Mouse (Mus musculus) midbrain, embryonic 11.5 days (tissue): ENCODE results near the gene Gm21860. TPM values are rescaled to one million over a fixed set of nuclear protein-coding genes. Genes with fewer than 3 reads are reported as not detected.
A peak's percentile ranks its signal among the peaks of the same experiment; 100 is the strongest.
"Not testable (repeated sequence)": the region's sequence is repeated elsewhere in the genome, so short reads cannot be mapped to it uniquely, and the experiment has no call there.

Experiments used
- ATAC-seq: fragments of 200-750 bp; cut with Nextera tagmentation; 2 replicates; pipeline ENCODE4 v1.8.0; 2017; ENCODE audit warnings: moderate TSS enrichment, moderate library complexity; ENCODE audit not compliant: low FRiP score
- DNase-seq: peaks from one replicate; pipeline ENCODE4 v3.0.0; 2015; ENCODE audit warnings: low spot score; ENCODE audit errors: missing footprints
- H3K27ac ChIP-seq: fragments of 300-500 bp; sonication (generic); 2 replicates; pipeline ENCODE4 v1.5.1; 2014; ENCODE audit warnings: low read depth, low read length
- H3K27me3 ChIP-seq: fragments of 300-500 bp; sonication (generic); 2 replicates; pipeline ENCODE4 v1.6.1; 2014; ENCODE audit warnings: mild to moderate bottlenecking, low read length, moderate library complexity, mixed read lengths; ENCODE audit not compliant: control insufficient read depth, insufficient read depth
- H3K36me3 ChIP-seq: fragments of 300-500 bp; sonication (generic); 2 replicates; pipeline ENCODE4 v1.6.1; 2014; ENCODE audit warnings: mild to moderate bottlenecking, low read length, moderate library complexity, mixed read lengths; ENCODE audit not compliant: control insufficient read depth, insufficient read depth
- H3K4me1 ChIP-seq: fragments of 300-500 bp; sonication (generic); 2 replicates; pipeline ENCODE4 v1.6.1; 2014; ENCODE audit warnings: low read length; ENCODE audit not compliant: control insufficient read depth, insufficient read depth
- H3K4me2 ChIP-seq: fragments of 300-500 bp; sonication (generic); 2 replicates; pipeline ENCODE4 v1.6.1; 2014; ENCODE audit warnings: mild to moderate bottlenecking, moderate library complexity
- H3K4me3 ChIP-seq: fragments of 300-500 bp; sonication (generic); 2 replicates; pipeline ENCODE4 v1.5.1; 2014; ENCODE audit warnings: low read depth, low read length
- H3K9ac ChIP-seq: fragments of 300-500 bp; sonication (generic); 2 replicates; pipeline ENCODE4 v1.6.1; 2014; ENCODE audit warnings: low read length
- H3K9me3 ChIP-seq: fragments of 300-500 bp; sonication (generic); 2 replicates; pipeline ENCODE4 v1.6.1; 2016; ENCODE audit warnings: low read length; ENCODE audit not compliant: control insufficient read depth
- WGBS: fragments of 180-500 bp; shearing (Covaris S2); extraction: QIAGEN DNeasy Blood & Tissue Kit; methylation state at CpG from one replicate; pipeline ENCODE4 v1.1.7; 2014; 5-methylcytosine and 5-hydroxymethylcytosine counted together
- polyA plus RNA-seq: library from polyadenylated mRNA; unstranded; fragments of >200 nt; fragmentation: Nextera tagmentation; extraction: Ambion mirVana; gene quantifications from 2 replicates; pipeline ENCODE4 v1.2.1, GENCODE M21; 2014

The Gm21860 gene
- polyA plus RNA-seq, 1 experiment from 2014 or later: not detected

- 80% methylated on average over 38 of the region's 38 CpGs for WGBS
- not testable (repeated sequence) for H3K4me1 ChIP-seq, H3K27me3 ChIP-seq, H3K4me2 ChIP-seq, H3K9ac ChIP-seq, H3K27ac ChIP-seq, H3K4me3 ChIP-seq
- peak; percentile 94 for DNase-seq
- ATAC-seq: peak; percentile 64
- peaks cover 43% of the 10 kb centered on the region for H3K9me3 ChIP-seq
- peaks cover 36% of the 10 kb centered on the region for H3K36me3 ChIP-seq
These were observed 13.6 kb downstream of the Gm21860 start for GRCm38 (mm10) chrY:90741006-90741405.

DNA sequence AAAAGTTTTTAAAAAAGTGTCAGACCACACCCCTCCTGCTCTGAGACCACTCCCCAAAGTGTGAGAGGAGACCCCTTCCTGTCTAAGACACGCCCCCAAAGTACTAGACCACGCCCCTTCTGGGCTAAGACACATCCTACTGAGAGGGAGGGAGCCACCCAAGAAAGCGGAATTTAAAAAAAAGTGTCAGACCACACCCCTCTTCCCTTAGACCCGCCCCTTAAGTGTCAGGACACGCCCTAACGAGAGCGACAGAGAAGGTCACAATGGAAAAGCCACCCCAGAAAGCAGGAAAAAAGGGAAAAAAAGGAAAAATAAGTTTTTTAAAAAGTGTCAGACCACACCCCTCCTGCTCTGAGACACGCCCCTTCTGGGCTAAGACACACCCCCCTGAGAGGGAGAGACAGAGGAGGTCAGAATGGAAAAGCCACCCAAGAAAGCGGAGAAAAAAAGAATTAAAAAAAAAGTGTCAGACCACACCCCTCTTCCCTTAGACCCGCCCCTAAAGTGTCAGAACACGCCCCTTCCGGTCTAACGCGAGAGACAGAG is 14.5 kb downstream of the Gm21860 start:
- WGBS: 50% methylated on average over 14 of the region's 14 CpGs
- Histone ChIP-seq H3K36me3 (peaks cover 36% of the 10 kb centered on the region), H3K4me2 (no peak overlapping the region), H3K9ac (no peak overlapping the region), H3K9me3 (peaks cover 43% of the 10 kb centered on the region), H3K4me1 (no peaks in the 10 kb centered on the region), H3K27ac (no peak overlapping the region), H3K27me3 (no peaks in the 10 kb centered on the region), H3K4me3 (no peak overlapping the region)
- DNase-seq (peak; percentile 97), ATAC-seq (peak; percentile 8)

GRCm38 (mm10) chrY:90739531-90740012 is 15.0 kb downstream of the Gm21860 start:
- not testable (repeated sequence) for DNase-seq, H3K9ac ChIP-seq, H3K27me3 ChIP-seq, H3K4me2 ChIP-seq, H3K27ac ChIP-seq, H3K4me3 ChIP-seq, H3K4me1 ChIP-seq
- peak; percentile 6; the same call in 1 of the 2 replicates for ATAC-seq
- Histone ChIP-seq H3K36me3 (peaks cover 36% of the 10 kb centered on the region), H3K9me3 (peaks cover 43% of the 10 kb centered on the region)
- 55% methylated on average over 11 of the region's 11 CpGs for WGBS

GRCm38 (mm10) chrY:90738841-90739530 is 15.6 kb downstream of the Gm21860 start:
- not testable (repeated sequence) for H3K27ac ChIP-seq, H3K9ac ChIP-seq, H3K4me2 ChIP-seq, H3K4me1 ChIP-seq, H3K4me3 ChIP-seq, H3K27me3 ChIP-seq
- 76% methylated on average over 28 of the region's 28 CpGs for WGBS
- ATAC-seq: peak; percentile 30
- Histone ChIP-seq H3K9me3 (peaks cover 39% of the 10 kb centered on the region), H3K36me3 (peaks cover 34% of the 10 kb centered on the region)
- DNase-seq: peak; percentile 97

- WGBS: 87% methylated on average over 1 of the region's 1 CpGs
- no peak for ATAC-seq
- Histone ChIP-seq H3K4me2 (no peak overlapping the region), H3K9ac (no peak overlapping the region), H3K36me3 (peaks cover 34% of the 10 kb centered on the region), H3K27ac (no peak overlapping the region), H3K4me3 (no peak overlapping the region), H3K27me3 (no peaks in the 10 kb centered on the region), H3K4me1 (no peaks in the 10 kb centered on the region), H3K9me3 (peaks cover 39% of the 10 kb centered on the region)
- no peak for DNase-seq
These were observed 16.3 kb downstream of the Gm21860 start for GRCm38 (mm10) chrY:90738431-90738680.

DNA sequence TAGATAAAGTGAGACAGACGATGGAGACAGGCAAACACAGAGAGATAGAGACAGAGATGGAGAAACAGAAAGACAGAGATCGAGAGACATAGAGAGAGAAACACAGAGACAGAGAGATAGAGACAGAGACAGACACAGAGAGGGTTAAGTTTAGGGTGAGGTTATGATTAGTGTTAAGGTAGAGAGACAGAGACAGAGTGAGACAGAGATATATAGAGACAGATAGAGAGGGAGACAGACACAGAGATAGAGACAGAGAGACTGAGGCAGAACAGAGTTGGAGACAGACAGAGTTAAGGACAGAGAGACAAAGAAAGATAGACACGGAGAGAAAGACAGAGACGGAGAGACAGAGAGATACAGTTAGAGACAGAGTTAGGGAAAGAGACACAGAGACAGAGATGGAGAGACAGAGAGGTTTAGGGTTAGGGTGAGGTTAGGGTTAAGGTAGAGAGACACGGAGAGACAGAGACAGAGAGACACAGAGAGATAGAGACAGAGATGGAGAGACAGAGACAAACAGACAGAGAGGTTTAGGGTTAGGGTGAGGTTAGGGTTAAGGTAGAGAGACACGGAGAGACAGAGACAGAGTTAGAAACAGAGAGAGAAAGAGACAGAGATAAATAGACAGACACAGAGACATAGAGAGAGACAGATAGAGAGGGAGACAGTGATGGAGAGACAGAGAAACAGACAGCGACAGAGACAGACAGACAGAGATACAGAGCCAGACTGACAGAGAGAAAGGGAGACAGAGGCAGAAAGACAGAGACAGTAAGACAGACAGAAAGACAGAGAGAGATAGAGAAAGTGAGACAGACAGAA is 16.8 kb downstream of the Gm21860 start:
- H3K4me3 ChIP-seq: no peak overlapping the region
- peaks cover 37% of the 10 kb centered on the region for H3K9me3 ChIP-seq
- no peak overlapping the region for H3K9ac ChIP-seq
- H3K27ac ChIP-seq: no peak overlapping the region
- H3K4me2 ChIP-seq: no peak overlapping the region
- no peaks in the 10 kb centered on the region for H3K27me3 ChIP-seq
- peaks cover 34% of the 10 kb centered on the region for H3K36me3 ChIP-seq
- WGBS: 74% methylated on average over 3 of the region's 7 CpGs
- H3K4me1 ChIP-seq: no peaks in the 10 kb centered on the region
- ATAC-seq (no peak), DNase-seq (no peak)

DNA sequence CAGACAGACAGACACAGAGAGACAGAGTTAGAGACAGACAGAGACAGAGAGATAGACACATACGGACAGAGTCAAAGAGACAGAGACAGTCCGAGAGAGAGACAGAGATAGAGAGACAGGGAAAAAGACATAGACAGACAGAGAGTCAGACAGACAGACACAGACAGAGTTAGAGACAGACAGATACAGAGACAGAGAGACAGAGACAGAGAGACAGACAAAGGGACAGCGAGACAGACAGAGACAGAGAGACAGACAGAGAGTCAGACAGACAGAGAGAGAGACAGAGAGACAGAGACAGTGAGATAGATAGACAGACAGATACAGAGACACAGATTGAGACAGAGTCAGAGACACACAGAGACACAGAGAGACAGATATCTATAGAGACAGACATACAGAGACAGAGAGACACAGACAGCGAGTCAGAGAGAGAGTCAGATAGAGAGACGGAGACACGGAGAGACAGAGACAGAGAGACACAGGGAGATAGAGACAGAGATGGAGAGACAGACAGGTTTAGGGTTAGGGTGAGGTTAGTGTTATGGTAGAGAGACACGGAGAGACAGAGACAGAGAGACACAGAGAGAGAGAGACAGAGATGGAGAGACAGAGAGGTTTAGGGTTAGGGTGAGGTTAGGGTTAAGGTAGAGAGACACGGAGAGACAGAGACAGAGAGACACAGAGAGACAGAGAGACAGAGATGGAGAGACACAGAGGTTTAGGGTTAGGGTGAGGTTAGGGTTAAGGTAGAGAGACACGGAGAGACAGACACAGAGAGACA is 18.2 kb downstream of the Gm21860 start:
- not testable (repeated sequence) for H3K27me3 ChIP-seq, H3K27ac ChIP-seq, H3K4me3 ChIP-seq, H3K4me2 ChIP-seq, H3K9ac ChIP-seq, H3K4me1 ChIP-seq, ATAC-seq
- Histone ChIP-seq H3K36me3 (peaks cover 23% of the 10 kb centered on the region), H3K9me3 (peaks cover 23% of the 10 kb centered on the region)
- WGBS: 82% methylated on average over 6 of the region's 9 CpGs
- DNase-seq: peak; percentile 64

DNA sequence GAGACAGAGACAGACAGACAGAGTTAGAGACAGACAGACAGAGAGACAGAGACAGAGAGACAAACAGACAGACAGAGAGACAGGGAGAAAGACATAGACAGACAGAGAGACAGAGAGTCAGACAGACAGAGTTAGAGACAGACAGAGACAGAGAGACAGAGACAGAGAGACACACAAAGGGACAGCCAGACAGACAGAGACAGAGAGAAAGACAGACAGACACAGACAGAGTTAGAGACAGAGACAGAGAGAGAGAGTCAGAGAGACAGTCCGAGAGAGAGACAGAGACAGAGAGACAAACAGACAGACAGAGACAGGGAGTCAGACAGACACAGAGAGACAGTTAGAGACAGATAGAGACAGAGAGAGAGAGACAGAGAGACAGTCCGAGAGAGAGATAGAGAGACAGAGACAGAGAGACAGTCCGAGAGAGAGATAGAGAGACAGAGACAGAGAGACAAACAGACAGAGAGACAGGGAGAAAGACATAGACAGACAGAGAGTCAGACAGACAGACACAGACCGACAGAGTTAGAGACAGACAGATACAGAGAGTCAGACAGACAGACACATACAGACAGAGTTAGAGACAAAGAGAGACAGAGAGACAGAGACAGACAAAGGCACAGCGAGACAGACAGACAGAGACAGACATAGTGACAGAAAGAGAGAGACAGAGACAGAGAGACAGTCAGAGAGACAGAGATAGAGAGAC is 19.3 kb downstream of the Gm21860 start:
- H3K4me2 ChIP-seq, DNase-seq, H3K27me3 ChIP-seq, ATAC-seq, H3K4me3 ChIP-seq, H3K4me1 ChIP-seq, H3K27ac ChIP-seq, H3K9ac ChIP-seq: not testable (repeated sequence)
- WGBS: 76% methylated on average over 4 of the region's 5 CpGs
- H3K36me3 ChIP-seq: peaks cover 18% of the 10 kb centered on the region
- peaks cover 16% of the 10 kb centered on the region for H3K9me3 ChIP-seq
